Mouse (Mus musculus) hindbrain, embryonic 14.5 days (tissue): ENCODE measurements at regions not wholly inside any gene's neighbourhood (a gene's known extent, or its start where the extent isn't known, plus 50 kb on each side); places are given as distances from the start of the nearest gene placed in this dataset.
"Not testable (repeated sequence)": the region's sequence is repeated elsewhere in the genome, so short reads cannot be mapped to it uniquely, and the experiment has no call there.

Experiments
- ATAC-seq: fragments of 200-750 bp; cut with Nextera tagmentation; 2 replicates; pipeline ENCODE4 v1.8.0; 2017; ENCODE audit warnings: moderate number of reproducible peaks, mild to moderate bottlenecking, moderate TSS enrichment, moderate library complexity; ENCODE audit not compliant: low FRiP score
- DNase-seq: peaks from one replicate; pipeline ENCODE4 v3.0.0-alpha.2; 2015; ENCODE audit warnings: low spot score
- H3K27ac ChIP-seq: fragments of 300-500 bp; sonication (generic); 2 replicates; pipeline ENCODE4 v1.5.1; 2014; ENCODE audit warnings: mild to moderate bottlenecking, moderate library complexity
- H3K27me3 ChIP-seq: fragments of 300-500 bp; sonication (generic); 2 replicates; pipeline ENCODE4 v1.6.1; 2014; ENCODE audit warnings: mild to moderate bottlenecking, low read length, mixed read lengths; ENCODE audit not compliant: control insufficient read depth, insufficient read depth
- H3K36me3 ChIP-seq: fragments of 300-500 bp; sonication (generic); replicated peaks from 2 replicates; pipeline ENCODE4 v1.6.1; 2014; ENCODE audit not compliant: control insufficient read depth, insufficient read depth
- H3K4me1 ChIP-seq: fragments of 300-500 bp; sonication (generic); replicated peaks from 2 replicates; pipeline ENCODE4 v1.6.1; 2014; ENCODE audit warnings: antibody characterized with exemption, low read length, mixed read lengths; ENCODE audit not compliant: control insufficient read depth, insufficient read depth
- H3K4me2 ChIP-seq: fragments of 300-500 bp; sonication (generic); replicated peaks from 2 replicates; pipeline ENCODE4 v1.6.1; 2014; ENCODE audit warnings: mild to moderate bottlenecking, moderate library complexity
- H3K4me3 ChIP-seq: fragments of 300-500 bp; sonication (generic); replicated peaks from 2 replicates; pipeline ENCODE4 v1.5.1; 2014; ENCODE audit warnings: mild to moderate bottlenecking, low read length
- H3K9ac ChIP-seq: fragments of 300-500 bp; sonication (generic); 2 replicates; pipeline ENCODE4 v1.6.1; 2014
- H3K9me3 ChIP-seq: fragments of 300-500 bp; sonication (generic); 2 replicates; pipeline ENCODE4 v1.6.1; 2016; ENCODE audit warnings: low read length; ENCODE audit not compliant: control insufficient read depth
- WGBS: fragments of 180-500 bp; shearing (Covaris S2); extraction: QIAGEN DNeasy Blood & Tissue Kit; methylation state at CpG from one replicate; pipeline ENCODE4 v1.1.7; 2014; 5-methylcytosine and 5-hydroxymethylcytosine counted together

DNA sequence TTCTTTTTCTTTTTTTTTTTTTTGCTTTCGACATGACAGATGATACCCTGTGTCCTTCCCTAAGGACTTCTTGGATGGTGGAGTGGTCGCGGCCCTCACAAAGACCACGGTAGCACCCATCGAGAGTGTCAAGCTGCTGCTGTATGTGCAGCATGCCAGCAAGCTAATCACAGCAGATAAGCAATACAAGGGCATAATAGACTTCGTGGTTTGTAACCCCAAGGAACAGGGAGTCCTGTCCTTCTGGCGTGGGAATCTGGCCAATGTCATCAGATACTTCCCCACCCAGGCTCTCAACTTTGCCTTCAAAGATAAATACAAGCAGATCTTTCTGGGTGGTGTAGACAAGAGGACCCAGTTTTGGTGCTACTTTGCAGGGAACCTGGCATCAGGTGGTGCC lies 707.0 kb downstream of the A830018L16Rik start:
- no peak overlapping the region for H3K9ac ChIP-seq
- no peak for ATAC-seq
- WGBS = 88% methylated on average over 7 of the region's 7 CpGs

DNA sequence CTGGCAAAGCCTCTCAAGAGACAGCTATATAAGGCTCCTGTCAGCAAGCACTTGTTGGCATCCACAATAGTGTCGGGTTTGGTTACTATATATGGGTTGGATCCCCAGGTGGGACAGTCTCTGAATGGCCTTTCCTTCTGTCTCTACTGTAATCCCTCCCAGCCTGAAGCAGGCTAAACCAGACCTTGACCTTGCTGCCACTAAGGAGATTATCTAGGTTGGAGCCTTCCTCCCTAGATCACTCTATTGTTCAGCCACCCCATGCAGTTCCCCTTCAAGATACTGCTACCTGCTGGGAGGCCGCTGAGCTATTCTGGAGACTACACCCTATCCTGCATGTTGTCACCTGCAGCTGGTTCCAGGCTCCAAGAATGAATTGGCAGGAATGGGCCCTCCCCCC lies 712.7 kb downstream of the A830018L16Rik start:
- H3K27ac ChIP-seq, ATAC-seq, H3K9ac ChIP-seq, H3K4me2 ChIP-seq, DNase-seq, H3K36me3 ChIP-seq, H3K9me3 ChIP-seq, H3K4me3 ChIP-seq, H3K27me3 ChIP-seq, H3K4me1 ChIP-seq: not testable (repeated sequence)
- 42% methylated on average over 2 of the region's 2 CpGs for WGBS

More for the DNA sequence above, 707.0 kb downstream of the A830018L16Rik start:
- Histone ChIP-seq H3K27me3 (no peaks in the 10 kb centered on the region), H3K36me3 (no peaks in the 10 kb centered on the region), H3K4me2 (no peak overlapping the region), H3K27ac (no peak overlapping the region), H3K4me1 (no peaks in the 10 kb centered on the region), H3K9me3 (no peaks in the 10 kb centered on the region), H3K4me3 (no peak overlapping the region)
- DNase-seq = no peak

DNA sequence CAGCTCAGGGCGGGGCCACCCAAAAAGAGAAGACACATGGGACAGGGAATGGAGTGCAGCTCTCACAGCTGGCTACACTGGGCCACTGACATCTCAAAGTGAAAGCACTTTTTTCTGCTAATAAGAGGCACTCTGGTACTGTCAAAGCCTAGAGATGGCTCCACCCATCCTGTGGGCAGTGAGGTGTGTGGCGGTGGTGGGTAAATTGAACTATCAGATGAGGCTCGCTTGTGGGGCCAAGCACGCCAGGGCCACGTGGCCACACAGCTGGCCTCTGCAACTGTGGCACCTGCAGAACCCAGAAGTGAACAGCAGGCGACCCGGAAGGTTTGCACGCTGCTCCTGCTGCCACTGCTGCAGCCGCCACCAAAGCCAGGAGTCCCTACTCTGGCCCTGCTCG lies 756.6 kb downstream of the A830018L16Rik start:
- no peak for DNase-seq
- no peak for ATAC-seq
- H3K4me1 ChIP-seq = no peaks in the 10 kb centered on the region
- H3K27ac ChIP-seq = no peak overlapping the region
- WGBS = 91% methylated on average over 10 of the region's 10 CpGs
- no peak overlapping the region for H3K4me2 ChIP-seq
- H3K9ac ChIP-seq = no peak overlapping the region
- H3K4me3 ChIP-seq = no peak overlapping the region
- no peaks in the 10 kb centered on the region for H3K27me3 ChIP-seq
- no peaks in the 10 kb centered on the region for H3K9me3 ChIP-seq
- no peaks in the 10 kb centered on the region for H3K36me3 ChIP-seq

DNA sequence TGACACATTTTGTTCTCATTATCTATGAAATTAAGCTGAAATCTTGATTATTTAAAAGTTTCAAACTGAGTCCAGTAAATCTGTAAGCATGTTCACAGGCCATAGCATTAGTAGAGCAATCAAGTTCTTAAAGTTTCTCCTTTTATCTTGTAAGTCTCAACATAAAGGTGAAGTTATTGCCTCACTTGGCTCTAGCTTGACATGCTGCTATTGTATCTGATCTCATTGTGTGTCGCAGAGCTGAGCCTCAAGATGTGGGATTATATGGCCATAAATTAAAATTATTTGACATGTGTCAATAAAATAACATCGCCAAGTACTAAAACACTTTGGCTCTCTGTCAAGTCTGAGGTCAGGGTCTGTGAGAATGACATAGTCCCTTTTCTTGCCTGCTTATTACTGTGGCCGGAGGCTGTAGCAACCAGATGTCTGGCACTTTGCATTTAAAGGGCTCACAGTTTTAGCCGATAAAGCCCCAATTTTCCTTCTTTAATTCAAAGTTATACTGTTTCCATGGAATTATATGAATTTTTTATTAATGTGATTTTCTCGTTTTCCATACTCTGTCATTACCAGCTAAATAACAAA lies 775.8 kb downstream of the A830018L16Rik start:
- WGBS = 77% methylated on average over 5 of the region's 5 CpGs
- Histone ChIP-seq H3K36me3 (no peaks in the 10 kb centered on the region), H3K4me2 (no peak overlapping the region), H3K4me3 (no peak overlapping the region), H3K4me1 (no peaks in the 10 kb centered on the region), H3K27me3 (no peaks in the 10 kb centered on the region), H3K9me3 (no peaks in the 10 kb centered on the region), H3K27ac (no peak overlapping the region), H3K9ac (no peak overlapping the region)
- DNase-seq = no peak
- ATAC-seq = no peak

DNA sequence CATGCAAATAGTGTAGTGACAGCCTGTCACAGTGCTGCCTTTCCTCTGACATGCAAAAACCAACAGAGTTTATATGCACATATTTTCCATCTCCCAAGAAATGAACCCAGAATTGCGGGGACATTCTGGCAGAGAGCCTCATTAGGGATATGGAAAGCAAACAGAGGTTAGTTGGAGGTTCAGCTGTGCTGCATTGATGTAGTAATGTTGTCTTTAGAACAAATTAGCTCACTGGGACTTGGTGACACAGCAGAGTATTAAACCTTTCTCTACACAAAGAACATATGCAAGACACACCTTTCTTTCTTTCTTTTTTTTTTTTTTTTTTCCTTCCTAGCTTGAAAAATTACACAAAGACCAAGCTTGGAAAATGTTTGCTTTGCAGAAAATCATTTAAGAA lies 778.7 kb downstream of the A830018L16Rik start:
- no peak for ATAC-seq
- 76% methylated on average over 1 of the region's 1 CpGs for WGBS

DNA sequence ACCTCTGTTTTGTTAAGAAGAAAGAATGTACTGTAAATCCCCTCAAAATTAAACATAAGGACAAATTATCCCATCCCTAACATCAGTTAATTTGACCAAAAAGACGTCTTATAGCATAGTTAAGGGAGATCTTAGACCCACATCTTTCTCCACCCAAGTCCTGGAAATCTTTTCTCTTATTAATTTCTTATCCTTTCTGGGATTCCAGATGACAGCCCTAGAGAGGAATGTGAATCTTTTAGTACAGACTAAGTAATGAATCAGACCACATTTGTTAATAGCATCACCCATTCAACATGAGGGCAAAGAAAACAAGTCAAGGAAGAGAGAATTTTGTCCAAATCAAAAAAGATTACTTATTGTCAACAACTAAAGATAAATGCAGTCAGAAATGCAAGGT lies 817.2 kb downstream of the A830018L16Rik start:
- 74% methylated on average over 1 of the region's 1 CpGs for WGBS
- H3K4me2 ChIP-seq = no peak overlapping the region

More for the DNA sequence above, 778.7 kb downstream of the A830018L16Rik start:
- no peak overlapping the region for H3K4me2 ChIP-seq
- no peaks in the 10 kb centered on the region for H3K4me1 ChIP-seq
- H3K27ac ChIP-seq = no peak overlapping the region
- H3K4me3 ChIP-seq = no peak overlapping the region
- no peaks in the 10 kb centered on the region for H3K27me3 ChIP-seq
- no peaks in the 10 kb centered on the region for H3K9me3 ChIP-seq
- H3K9ac ChIP-seq = no peak overlapping the region
- H3K36me3 ChIP-seq = no peaks in the 10 kb centered on the region
- no peak for DNase-seq

DNA sequence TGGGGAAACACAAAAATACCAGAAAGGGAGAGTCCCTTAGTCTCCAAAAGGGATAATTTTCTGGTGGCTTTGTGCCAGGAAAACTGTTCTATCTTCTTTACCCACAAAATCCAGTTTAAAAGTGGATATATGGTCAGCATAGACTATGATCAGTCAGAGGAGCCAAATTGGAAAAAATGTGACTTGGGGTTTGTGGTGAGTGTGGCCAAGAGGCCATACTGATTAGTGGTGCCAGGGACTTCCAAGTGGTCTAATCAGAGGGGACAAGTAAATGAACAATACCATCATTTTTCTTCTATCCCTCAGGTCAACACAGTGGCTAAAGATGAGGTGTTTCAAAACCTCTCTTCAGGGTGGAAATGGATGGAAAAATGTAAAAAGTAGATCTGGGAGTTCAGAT lies 828.2 kb downstream of the A830018L16Rik start:
- no peaks in the 10 kb centered on the region for H3K4me1 ChIP-seq
- no peaks in the 10 kb centered on the region for H3K36me3 ChIP-seq
- H3K9me3 ChIP-seq = no peaks in the 10 kb centered on the region

More for the DNA sequence above, 817.2 kb downstream of the A830018L16Rik start:
- Histone ChIP-seq H3K36me3 (no peaks in the 10 kb centered on the region), H3K9me3 (no peaks in the 10 kb centered on the region), H3K9ac (no peak overlapping the region), H3K4me1 (no peaks in the 10 kb centered on the region), H3K4me3 (no peak overlapping the region), H3K27ac (no peak overlapping the region), H3K27me3 (no peaks in the 10 kb centered on the region)
- ATAC-seq (no peak), DNase-seq (no peak)

DNA sequence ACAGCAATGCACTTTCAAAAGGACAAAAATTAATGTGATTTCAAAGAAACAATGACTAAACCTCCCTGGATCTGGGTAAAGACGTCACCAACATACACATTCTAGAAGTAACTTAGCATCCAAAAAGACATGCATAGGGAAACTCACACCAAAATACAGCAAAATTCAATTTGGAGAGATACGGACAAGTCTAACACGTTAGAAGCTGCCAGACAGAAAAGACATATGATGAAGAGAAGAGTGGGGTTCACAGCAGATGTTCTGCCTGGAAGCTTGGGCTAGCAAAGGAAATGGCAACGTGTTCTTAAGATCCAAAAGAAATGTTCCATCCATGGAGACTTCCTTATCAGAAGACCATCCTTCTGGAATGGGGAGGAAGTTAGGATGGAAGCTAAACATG lies 868.6 kb downstream of the A830018L16Rik start:
- H3K27ac ChIP-seq = no peak overlapping the region
- H3K4me1 ChIP-seq = no peaks in the 10 kb centered on the region
- 88% methylated on average over 4 of the region's 4 CpGs for WGBS
- H3K36me3 ChIP-seq = no peaks in the 10 kb centered on the region
- no peaks in the 10 kb centered on the region for H3K27me3 ChIP-seq
- H3K9ac ChIP-seq = no peak overlapping the region
- DNase-seq = no peak
- H3K4me2 ChIP-seq = no peak overlapping the region
- no peaks in the 10 kb centered on the region for H3K9me3 ChIP-seq
- ATAC-seq = no peak
- no peak overlapping the region for H3K4me3 ChIP-seq

More for the DNA sequence above, 828.2 kb downstream of the A830018L16Rik start:
- no peak overlapping the region for H3K4me2 ChIP-seq
- H3K9ac ChIP-seq = no peak overlapping the region
- no peak for DNase-seq
- no peaks in the 10 kb centered on the region for H3K27me3 ChIP-seq
- ATAC-seq = no peak
- H3K4me3 ChIP-seq = no peak overlapping the region
- no peak overlapping the region for H3K27ac ChIP-seq

DNA sequence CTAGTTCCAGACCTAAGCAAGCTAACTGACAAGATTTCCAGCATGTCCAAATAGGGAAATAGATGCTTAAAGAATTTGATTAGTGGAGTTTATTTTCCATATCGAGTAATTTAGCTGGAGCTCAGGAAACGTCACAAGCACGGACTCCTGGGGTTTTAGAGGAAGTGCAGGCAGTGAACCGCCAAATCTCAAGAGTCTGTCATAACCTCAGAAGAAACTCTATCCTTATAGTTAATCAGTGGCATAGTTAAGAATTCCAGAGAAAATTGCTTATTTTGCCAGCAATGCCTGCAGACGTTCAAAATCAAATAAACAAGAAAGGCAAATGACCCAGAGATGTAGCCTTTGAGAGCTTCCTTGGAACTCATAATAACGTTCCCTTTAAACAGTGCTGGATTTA lies 871.6 kb downstream of the A830018L16Rik start:
- H3K27ac ChIP-seq = no peak overlapping the region
- H3K27me3 ChIP-seq = no peaks in the 10 kb centered on the region
- H3K4me1 ChIP-seq = no peaks in the 10 kb centered on the region
- ATAC-seq (no peak), DNase-seq (no peak)
- no peaks in the 10 kb centered on the region for H3K9me3 ChIP-seq
- H3K9ac ChIP-seq = no peak overlapping the region
- no peak overlapping the region for H3K4me3 ChIP-seq
- H3K36me3 ChIP-seq = no peaks in the 10 kb centered on the region
- no peak overlapping the region for H3K4me2 ChIP-seq
- WGBS = 69% methylated on average over 6 of the region's 6 CpGs

DNA sequence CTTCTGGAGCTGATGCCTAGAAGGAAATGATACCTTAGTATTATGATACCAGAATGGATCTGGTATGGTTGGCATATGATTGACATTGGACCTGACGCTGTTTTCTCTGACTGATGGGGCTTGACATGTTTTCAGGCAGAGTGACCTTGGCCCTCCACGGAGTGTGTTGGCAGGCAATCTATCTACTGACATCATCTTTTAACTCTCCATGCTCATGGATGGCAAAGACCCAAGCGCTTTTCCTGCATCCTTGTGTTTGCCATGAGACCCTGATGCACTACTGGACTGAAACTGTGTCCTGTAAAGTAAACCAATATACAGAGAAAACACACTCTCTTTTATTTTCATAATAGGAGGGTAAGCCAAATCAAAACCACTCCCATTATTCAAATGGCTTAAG lies 872.1 kb downstream of the A830018L16Rik start:
- H3K27ac ChIP-seq = no peak overlapping the region
- no peaks in the 10 kb centered on the region for H3K36me3 ChIP-seq
- no peaks in the 10 kb centered on the region for H3K27me3 ChIP-seq
- no peaks in the 10 kb centered on the region for H3K9me3 ChIP-seq
- H3K4me1 ChIP-seq = no peaks in the 10 kb centered on the region
- WGBS = 74% methylated on average over 3 of the region's 3 CpGs
- no peak overlapping the region for H3K9ac ChIP-seq
- H3K4me2 ChIP-seq = no peak overlapping the region
- no peak for ATAC-seq
- no peak overlapping the region for H3K4me3 ChIP-seq
- no peak for DNase-seq
